Mouse (Mus musculus) liver, embryonic 14.5 days (tissue): ENCODE measurements at regions not wholly inside any gene's neighbourhood (a gene's known extent, or its start where the extent isn't known, plus 50 kb on each side); places are given as distances from the start of the nearest gene placed in this dataset.

Experiments
- CTCF ChIP-seq: IDR thresholded peaks from 2 replicates; pipeline ENCODE4 v1.5.1; 2016; ENCODE audit warnings: antibody characterized with exemption, low read depth, control low read depth
- EP300 ChIP-seq: IDR thresholded peaks from 2 replicates; pipeline ENCODE4 v1.6.1; 2016; ENCODE audit warnings: antibody characterized with exemption, low read depth

DNA sequence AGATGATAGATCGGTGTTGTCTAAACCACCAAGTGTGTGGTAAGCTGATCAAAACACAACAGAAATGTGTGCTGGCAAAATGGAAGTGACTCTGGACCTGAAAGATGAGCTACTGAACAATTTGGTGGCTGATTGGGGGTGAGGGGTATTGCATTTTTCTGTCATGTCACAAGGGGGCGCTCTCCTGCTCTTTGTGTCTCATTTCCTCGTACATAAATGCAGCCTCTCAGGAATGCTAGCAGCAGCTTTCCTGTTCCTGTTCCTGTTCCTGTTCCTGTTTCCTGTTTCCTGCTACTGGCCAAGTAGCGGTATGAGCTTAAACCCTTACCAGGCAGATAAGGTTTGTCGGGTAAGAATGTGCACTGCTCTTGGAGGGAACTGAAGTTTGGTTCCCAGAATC lies 134.7 kb upstream of the Fstl4 start:
- TF ChIP-seq CTCF (peak; percentile 58), EP300 (no peak)
